Mouse (Mus musculus) naive thymus-derived CD4-positive, alpha-beta T cell, adult 5 months (primary cell): ENCODE data around the gene Hist1h2bc. TPM values are rescaled to one million over a fixed set of nuclear protein-coding genes. Genes with fewer than 3 reads are reported as not detected.

ENCODE experiments used
- polyA plus RNA-seq: library from polyadenylated mRNA; unstranded; fragments of 100-300 nt; shearing (Covaris generic); gene quantifications from one replicate; pipeline ENCODE4 v1.2.1, GENCODE M21; 2017

Hist1h2bc gene
- 9.8 TPM for polyA plus RNA-seq

GRCm38 (mm10) chr13:23683755-23684281, at the start of gene Hist1h2bc, which contains the start of gene Hist1h2ac:
Hist1h2bc (plus strand) TSS chr13:23684199.
Hist1h2ac (minus strand) TSS chr13:23683948.

GRCm38 (mm10) chr13:23695514-23695913, 11.5 kb downstream of the Hist1h2bc start, which contains the start of gene Hist1h1t:
Hist1h1t (plus strand) TSS chr13:23695814.

GRCm38 (mm10) chr13:23698300-23698693, 14.3 kb downstream of the Hist1h2bc start, which contains the start of gene Hist1h4c:
Hist1h4c (minus strand) TSS chr13:23698454.

GRCm38 (mm10) chr13:23710374-23711089, 26.5 kb downstream of the Hist1h2bc start, which contains the start of gene Hfe:
Hfe (minus strand) TSS chr13:23710854.

GRCm38 (mm10) chr13:23738677-23739068, 54.7 kb downstream of the Hist1h2bc start, which contains the start of gene Hist1h1c:
Hist1h1c (plus strand) TSS chr13:23738808.

Other genes starting within 250 kb of the Hist1h2bc start
- not detected for gene Btn1a1, start 218.3 kb upstream of the Hist1h2bc start, polyA plus RNA-seq
- not detected for gene Btn2a2, start 195.3 kb upstream of the Hist1h2bc start, polyA plus RNA-seq
- 6.2 TPM for gene Hist1h4h, start 153.1 kb upstream of the Hist1h2bc start, polyA plus RNA-seq
- not detected for gene Hist1h2af, start 150.3 kb upstream of the Hist1h2bc start, polyA plus RNA-seq
- gene Hist1h3g, start 148.8 kb upstream of the Hist1h2bc start, polyA plus RNA-seq: not detected
- gene Hist1h2bh, start 140.8 kb upstream of the Hist1h2bc start, polyA plus RNA-seq: 0.42 TPM
- 1.5 TPM for gene Hist1h3f, start 140.1 kb upstream of the Hist1h2bc start, polyA plus RNA-seq
- gene Hist1h4f, start 132.6 kb upstream of the Hist1h2bc start, polyA plus RNA-seq: not detected
- 0.37 TPM for gene Hist1h1d, start 130.9 kb upstream of the Hist1h2bc start, polyA plus RNA-seq
- gene Hist1h3e, start 121.8 kb upstream of the Hist1h2bc start, polyA plus RNA-seq: 5.2 TPM
- gene Hist1h2ae, start 113.0 kb upstream of the Hist1h2bc start, polyA plus RNA-seq: 1.9 TPM
- gene Hist1h2bg, start 112.8 kb upstream of the Hist1h2bc start, polyA plus RNA-seq: 1.2 TPM
- gene Hist1h2bf, start 110.0 kb upstream of the Hist1h2bc start, polyA plus RNA-seq: not detected
- not detected for gene Hist1h2ad, start 109.8 kb upstream of the Hist1h2bc start, polyA plus RNA-seq
- 0.40 TPM for gene Hist1h3d, start 108.4 kb upstream of the Hist1h2bc start, polyA plus RNA-seq
- gene Hist1h4d, start 102.6 kb upstream of the Hist1h2bc start, polyA plus RNA-seq: 19.6 TPM
- gene Hist1h2be, start 63.1 kb upstream of the Hist1h2bc start, polyA plus RNA-seq: 1.4 TPM
- 7.9 TPM for gene Hist1h1e, start 61.6 kb upstream of the Hist1h2bc start, polyA plus RNA-seq
- 2.4 TPM for gene Hist1h2ac, start 251 bp upstream of the Hist1h2bc start, polyA plus RNA-seq
- not detected for gene Hist1h1t, start 11.6 kb downstream of the Hist1h2bc start, polyA plus RNA-seq
- 9.2 TPM for gene Hist1h4c, start 14.3 kb downstream of the Hist1h2bc start, polyA plus RNA-seq
- gene Hfe, start 26.7 kb downstream of the Hist1h2bc start, polyA plus RNA-seq: not detected
- 41.7 TPM for gene Hist1h1c, start 54.6 kb downstream of the Hist1h2bc start, polyA plus RNA-seq
- not detected for gene Hist1h3c, start 61.4 kb downstream of the Hist1h2bc start, polyA plus RNA-seq
- not detected for gene Hist1h2bb, start 62.5 kb downstream of the Hist1h2bc start, polyA plus RNA-seq
- 1.9 TPM for gene Hist1h2ab, start 66.9 kb downstream of the Hist1h2bc start, polyA plus RNA-seq
- not detected for gene Hist1h3b, start 68.1 kb downstream of the Hist1h2bc start, polyA plus RNA-seq
- gene Hist1h4b, start 72.8 kb downstream of the Hist1h2bc start, polyA plus RNA-seq: 7.2 TPM
- 1.1 TPM for gene Hist1h4a, start 77.0 kb downstream of the Hist1h2bc start, polyA plus RNA-seq
- 5.4 TPM for gene Hist1h3a, start 78.2 kb downstream of the Hist1h2bc start, polyA plus RNA-seq
- gene Hist1h1a, start 79.5 kb downstream of the Hist1h2bc start, polyA plus RNA-seq: not detected
- not detected for gene Trim38, start 85.7 kb downstream of the Hist1h2bc start, polyA plus RNA-seq
- not detected for gene Slc17a2, start 122.8 kb downstream of the Hist1h2bc start, polyA plus RNA-seq
- gene Slc17a3, start 155.2 kb downstream of the Hist1h2bc start, polyA plus RNA-seq: not detected
- gene Slc17a1, start 183.6 kb downstream of the Hist1h2bc start, polyA plus RNA-seq: not detected
- gene Slc17a4, start 230.8 kb downstream of the Hist1h2bc start, polyA plus RNA-seq: not detected
- gene Hist1h2ba, start 250.0 kb downstream of the Hist1h2bc start, polyA plus RNA-seq: not detected